Mouse (Mus musculus) forebrain, embryonic 12.5 days (tissue): ENCODE measurements around the gene Pcgf6. TPM values are rescaled to one million over a fixed set of nuclear protein-coding genes. Genes with fewer than 3 reads are reported as not detected.
A peak's percentile ranks its signal among the peaks of the same experiment; 100 is the strongest.

ENCODE experiments used
- ATAC-seq: fragments of 200-750 bp; cut with Nextera tagmentation; 2 replicates; pipeline ENCODE4 v1.8.0; 2017; ENCODE audit warnings: moderate TSS enrichment; ENCODE audit not compliant: low FRiP score
- H3K27ac ChIP-seq: fragments of 300-500 bp; sonication (generic); 2 replicates; pipeline ENCODE4 v1.5.1; 2016; ENCODE audit warnings: mild to moderate bottlenecking
- H3K27me3 ChIP-seq: fragments of 300-500 bp; sonication (generic); 2 replicates; pipeline ENCODE4 v1.6.1; 2016; ENCODE audit warnings: mild to moderate bottlenecking
- H3K36me3 ChIP-seq: fragments of 300-500 bp; sonication (generic); replicated peaks from 2 replicates; pipeline ENCODE4 v1.6.1; 2016; ENCODE audit warnings: mild to moderate bottlenecking
- H3K4me1 ChIP-seq: fragments of 300-500 bp; sonication (generic); 2 replicates; pipeline ENCODE4 v1.6.1; 2016
- H3K4me2 ChIP-seq: fragments of 300-500 bp; sonication (generic); 2 replicates; pipeline ENCODE4 v1.6.1; 2016; ENCODE audit warnings: mild to moderate bottlenecking, moderate library complexity
- H3K4me3 ChIP-seq: fragments of 300-500 bp; sonication (generic); replicated peaks from 2 replicates; pipeline ENCODE4 v1.5.1; 2016; ENCODE audit warnings: mild to moderate bottlenecking
- H3K9ac ChIP-seq: fragments of 300-500 bp; sonication (generic); 2 replicates; pipeline ENCODE4 v1.6.1; 2016; ENCODE audit warnings: mild to moderate bottlenecking
- H3K9me3 ChIP-seq: fragments of 300-500 bp; sonication (generic); 2 replicates; pipeline ENCODE4 v1.6.1; 2016
- WGBS: fragments of 180-500 bp; shearing (Covaris S2); methylation state at CpG from one replicate; pipeline ENCODE4 v1.1.7; 2016; 5-methylcytosine and 5-hydroxymethylcytosine counted together
- polyA plus RNA-seq: library from polyadenylated mRNA; unstranded; fragments of >200 nt; fragmentation: Nextera tagmentation; extraction: Ambion mirVana; gene quantifications from 2 replicates; pipeline ENCODE4 v1.2.1, GENCODE M21; 2016

Pcgf6 gene
- polyA plus RNA-seq, 1 experiment from 2014 or later = 33.4 TPM

DNA sequence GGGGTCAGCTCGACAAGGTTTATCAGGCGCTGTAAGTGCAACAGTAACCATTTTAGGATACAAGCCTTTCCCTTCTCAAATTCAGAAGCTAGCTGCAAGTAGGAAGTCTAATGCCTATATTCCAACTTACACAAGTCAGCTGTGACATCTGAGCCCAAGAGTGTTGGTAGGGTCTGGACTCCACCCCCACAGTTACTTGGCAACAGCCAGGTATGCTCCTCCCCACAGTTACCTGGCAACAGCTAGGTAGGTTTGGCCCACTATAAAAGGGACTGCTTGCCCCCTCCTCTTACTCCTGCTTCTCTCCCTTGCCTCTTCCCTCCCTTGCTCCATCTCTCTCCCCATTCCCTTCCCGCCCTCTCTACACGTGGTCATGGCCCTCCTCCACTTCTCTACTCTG lies 1.6 kb downstream of the Pcgf6 start:
- Histone ChIP-seq H3K4me3 (peak overlapping the region; percentile 83; the same call in 1 of the 2 replicates), H3K4me2 (peak overlapping the region; percentile 64), H3K4me1 (peaks cover 17% of the 10 kb centered on the region), H3K27me3 (no peaks in the 10 kb centered on the region), H3K9me3 (no peaks in the 10 kb centered on the region), H3K36me3 (peaks cover 31% of the 10 kb centered on the region), H3K9ac (peak overlapping the region; percentile 93; the same call in 1 of the 2 replicates), H3K27ac (no peak overlapping the region)
- no peak for ATAC-seq
- 68% methylated on average over 4 of the region's 4 CpGs for WGBS

DNA sequence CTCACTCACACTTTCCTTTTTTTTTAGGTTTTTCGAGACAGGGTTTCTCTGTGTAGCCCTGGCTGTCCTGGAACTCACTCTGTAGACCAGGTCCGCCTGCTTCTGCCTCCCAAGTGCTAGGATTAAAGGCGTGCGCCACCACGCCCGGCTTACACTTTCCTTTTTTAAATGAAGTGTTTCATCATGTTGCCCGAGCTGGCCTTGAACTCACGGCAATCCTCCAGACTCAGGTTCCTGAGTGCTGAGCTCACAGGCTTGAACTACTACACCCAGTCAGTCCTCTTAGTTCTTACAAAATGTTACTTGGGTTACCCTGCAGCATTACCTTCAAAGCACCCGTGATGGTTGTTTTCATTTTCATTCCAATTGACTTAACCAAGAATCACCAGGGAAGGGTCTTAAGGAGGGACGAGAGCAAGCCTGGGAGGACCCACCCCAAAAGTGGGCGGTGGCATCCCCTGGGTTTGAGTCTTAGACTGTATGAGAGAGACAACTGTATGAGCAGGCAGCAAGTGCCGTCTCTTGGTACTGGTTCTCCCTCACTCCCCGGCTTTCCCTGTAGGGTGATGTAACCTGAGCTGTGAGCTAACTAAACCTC lies 3.4 kb downstream of the Pcgf6 start:
- Histone ChIP-seq H3K4me1 (peaks cover 17% of the 10 kb centered on the region), H3K9me3 (no peaks in the 10 kb centered on the region), H3K4me3 (no peak overlapping the region), H3K27me3 (no peaks in the 10 kb centered on the region), H3K9ac (no peak overlapping the region), H3K4me2 (no peak overlapping the region), H3K27ac (no peak overlapping the region), H3K36me3 (peaks cover 34% of the 10 kb centered on the region)
- ATAC-seq = no peak
- 88% methylated on average over 13 of the region's 13 CpGs for WGBS

DNA sequence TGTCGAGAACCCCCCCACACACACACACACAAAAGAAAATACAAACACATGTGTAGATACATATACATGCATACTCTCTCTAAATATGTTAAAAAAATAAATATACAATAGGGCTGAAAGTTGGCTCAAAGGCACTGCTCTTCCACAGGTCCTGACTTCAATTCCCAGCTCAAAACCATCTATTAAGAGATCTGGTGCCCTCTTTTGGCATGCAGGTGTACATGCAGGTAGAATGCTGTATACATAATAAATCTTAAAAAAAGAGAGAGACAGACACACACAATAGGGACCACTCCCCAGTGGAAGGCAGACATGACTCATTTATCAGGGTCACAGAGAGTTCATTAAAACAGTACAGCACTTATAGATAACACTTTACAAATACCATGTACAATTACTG lies 4.4 kb downstream of the Pcgf6 start:
- H3K36me3 ChIP-seq = peaks cover 36% of the 10 kb centered on the region

DNA sequence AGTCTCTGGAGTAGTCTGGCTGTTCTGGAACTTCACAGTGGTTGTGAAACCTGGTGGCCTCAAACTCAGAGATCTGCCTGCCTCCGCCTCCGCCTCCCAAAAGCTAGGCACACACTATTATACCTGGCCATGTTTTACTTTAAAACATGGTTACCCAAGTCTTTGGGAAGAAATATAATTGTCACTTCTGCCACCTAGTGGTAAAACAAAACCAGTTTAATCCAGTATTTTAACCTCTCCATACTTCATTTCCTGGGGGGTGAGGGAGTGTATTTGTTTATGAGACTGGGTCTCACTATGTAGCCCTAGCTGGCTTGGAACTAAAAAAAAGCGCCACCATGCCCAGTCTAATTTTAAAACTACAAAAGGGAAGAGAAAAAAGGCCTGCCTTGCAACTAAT lies 7.1 kb downstream of the Pcgf6 start:
- no peak overlapping the region for H3K9ac ChIP-seq
- H3K27ac ChIP-seq = no peak overlapping the region
- no peaks in the 10 kb centered on the region for H3K9me3 ChIP-seq
- H3K27me3 ChIP-seq = no peaks in the 10 kb centered on the region
- H3K36me3 ChIP-seq = peaks cover 57% of the 10 kb centered on the region
- 86% methylated on average over 3 of the region's 3 CpGs for WGBS
- H3K4me1 ChIP-seq = no peaks in the 10 kb centered on the region
- ATAC-seq = no peak
- H3K4me2 ChIP-seq = no peak overlapping the region
- no peak overlapping the region for H3K4me3 ChIP-seq

More for the DNA sequence above, 4.4 kb downstream of the Pcgf6 start:
- Histone ChIP-seq H3K9ac (no peak overlapping the region), H3K27ac (no peak overlapping the region), H3K4me1 (peaks cover 17% of the 10 kb centered on the region), H3K9me3 (no peaks in the 10 kb centered on the region), H3K4me2 (no peak overlapping the region), H3K27me3 (no peaks in the 10 kb centered on the region), H3K4me3 (no peak overlapping the region)
- ATAC-seq = no peak
- WGBS = 95% methylated on average over 1 of the region's 1 CpGs

DNA sequence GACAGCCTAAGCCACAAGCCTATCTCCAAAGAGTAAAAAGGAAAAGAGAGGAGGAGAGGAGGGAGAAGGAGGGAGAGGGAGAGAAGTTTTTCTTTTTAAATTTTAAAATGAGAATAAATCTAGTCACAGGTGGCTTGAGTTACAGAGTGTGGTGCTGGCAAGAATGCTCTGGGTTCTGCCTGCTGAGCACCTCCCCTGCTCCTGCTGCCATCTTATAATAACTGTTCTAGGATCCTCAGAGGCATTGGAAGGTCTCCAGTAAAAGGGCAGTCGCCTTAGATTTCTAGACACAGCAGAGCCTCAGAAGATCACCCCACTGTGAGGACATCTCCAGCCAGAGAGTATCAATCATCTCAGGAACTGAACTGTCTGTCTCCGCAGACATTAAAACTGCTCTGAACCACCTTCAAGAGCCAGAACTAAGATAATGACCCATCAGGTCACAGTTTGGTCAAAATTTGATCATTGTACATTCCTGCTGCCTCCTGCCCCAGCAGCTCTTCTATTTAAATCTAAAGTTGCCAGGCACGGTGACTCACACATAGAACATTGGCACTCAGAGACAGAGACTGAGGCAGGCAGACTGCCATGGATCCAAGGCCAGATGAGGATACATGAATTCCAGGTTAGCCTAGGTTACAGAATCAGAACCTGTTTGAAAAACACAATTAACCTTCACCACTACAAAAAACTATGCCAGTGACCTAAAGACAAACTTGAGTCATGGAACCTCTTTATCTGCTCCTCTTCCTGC lies 9.8 kb downstream of the Pcgf6 start:
- WGBS = 92% methylated on average over 3 of the region's 3 CpGs
- H3K27ac ChIP-seq = no peak overlapping the region
- H3K9ac ChIP-seq = no peak overlapping the region
- no peaks in the 10 kb centered on the region for H3K4me1 ChIP-seq
- no peak for ATAC-seq
- H3K4me3 ChIP-seq = no peak overlapping the region
- peaks cover 54% of the 10 kb centered on the region for H3K36me3 ChIP-seq
- no peaks in the 10 kb centered on the region for H3K9me3 ChIP-seq
- H3K27me3 ChIP-seq = no peaks in the 10 kb centered on the region
- no peak overlapping the region for H3K4me2 ChIP-seq

DNA sequence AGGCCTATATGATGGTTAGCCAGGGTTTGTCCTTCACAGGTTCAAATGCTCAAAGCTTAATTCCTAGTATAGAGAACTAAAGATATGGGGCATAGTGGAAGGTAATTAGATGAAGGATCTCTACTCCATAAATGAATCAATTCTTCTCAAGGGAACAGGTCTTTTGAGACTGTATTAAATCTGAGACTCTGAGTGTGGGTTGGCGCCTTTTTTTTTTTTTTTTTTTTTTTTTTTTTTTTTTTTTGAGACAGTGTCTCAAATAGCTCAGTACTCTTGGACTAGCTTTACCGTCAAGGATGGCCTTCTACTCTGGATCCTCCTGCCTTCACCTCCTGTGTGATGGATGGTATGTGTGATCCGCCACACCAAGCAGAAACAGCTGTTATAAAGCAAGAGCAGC lies 14.1 kb downstream of the Pcgf6 start:
- no peak for ATAC-seq
- Histone ChIP-seq H3K36me3 (peaks cover 68% of the 10 kb centered on the region), H3K27ac (no peak overlapping the region), H3K9me3 (no peaks in the 10 kb centered on the region), H3K4me2 (no peak overlapping the region), H3K9ac (no peak overlapping the region), H3K27me3 (no peaks in the 10 kb centered on the region), H3K4me3 (no peak overlapping the region), H3K4me1 (no peaks in the 10 kb centered on the region)
- WGBS = 91% methylated on average over 3 of the region's 3 CpGs

DNA sequence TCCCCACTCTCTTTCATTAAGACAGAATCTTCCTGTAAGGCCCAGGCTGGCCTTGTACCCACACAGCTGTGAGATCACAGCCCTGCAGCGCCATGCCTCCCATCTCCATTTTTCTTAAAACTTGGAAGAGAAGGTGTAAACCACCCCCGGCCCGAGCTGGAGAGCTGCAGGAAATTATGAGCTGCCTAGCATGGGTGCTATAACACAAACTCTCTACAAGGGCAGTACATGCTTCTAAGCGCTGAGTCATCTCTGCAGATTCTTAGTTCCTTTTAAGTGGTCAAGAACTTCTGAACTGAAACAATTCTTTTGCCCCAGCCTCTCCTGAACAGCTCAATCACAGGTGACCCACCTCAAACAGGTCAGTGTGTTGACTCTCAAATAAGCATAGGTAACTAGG lies 15.8 kb downstream of the Pcgf6 start:
- no peak overlapping the region for H3K9ac ChIP-seq
- H3K27ac ChIP-seq = no peak overlapping the region
- 93% methylated on average over 4 of the region's 4 CpGs for WGBS
- no peaks in the 10 kb centered on the region; the same call in 1 of the 2 replicates for H3K4me1 ChIP-seq
- no peak overlapping the region for H3K4me3 ChIP-seq
- H3K4me2 ChIP-seq = no peak overlapping the region
- no peaks in the 10 kb centered on the region for H3K9me3 ChIP-seq
- ATAC-seq = no peak
- H3K27me3 ChIP-seq = no peaks in the 10 kb centered on the region
- peaks cover 56% of the 10 kb centered on the region for H3K36me3 ChIP-seq

DNA sequence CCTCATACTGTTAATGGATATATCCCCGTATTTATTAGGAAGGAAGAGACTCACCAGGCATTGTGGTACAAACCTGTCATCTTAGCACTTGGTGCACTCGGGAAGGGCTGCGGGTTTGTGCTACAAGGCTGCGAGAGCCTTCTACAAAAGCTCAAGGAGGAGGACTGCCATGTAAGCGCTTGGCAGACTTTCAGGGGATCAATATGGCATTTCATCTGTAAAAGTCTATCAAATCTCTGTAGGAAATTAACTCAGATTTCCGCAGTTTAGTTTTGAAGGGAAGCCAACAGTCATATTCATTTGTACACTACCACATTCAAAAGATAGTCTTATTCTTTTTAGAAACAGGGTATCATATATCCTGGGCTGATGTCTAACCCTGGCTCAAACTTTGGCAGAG lies 18.9 kb downstream of the Pcgf6 start:
- 95% methylated on average over 6 of the region's 6 CpGs for WGBS
- no peak overlapping the region for H3K4me3 ChIP-seq
- ATAC-seq = no peak
- H3K4me2 ChIP-seq = no peak overlapping the region
- no peaks in the 10 kb centered on the region; the same call in 1 of the 2 replicates for H3K4me1 ChIP-seq
- H3K9ac ChIP-seq = no peak overlapping the region
- no peak overlapping the region for H3K27ac ChIP-seq
- H3K27me3 ChIP-seq = no peaks in the 10 kb centered on the region
- H3K9me3 ChIP-seq = no peaks in the 10 kb centered on the region
- peaks cover 34% of the 10 kb centered on the region for H3K36me3 ChIP-seq

DNA sequence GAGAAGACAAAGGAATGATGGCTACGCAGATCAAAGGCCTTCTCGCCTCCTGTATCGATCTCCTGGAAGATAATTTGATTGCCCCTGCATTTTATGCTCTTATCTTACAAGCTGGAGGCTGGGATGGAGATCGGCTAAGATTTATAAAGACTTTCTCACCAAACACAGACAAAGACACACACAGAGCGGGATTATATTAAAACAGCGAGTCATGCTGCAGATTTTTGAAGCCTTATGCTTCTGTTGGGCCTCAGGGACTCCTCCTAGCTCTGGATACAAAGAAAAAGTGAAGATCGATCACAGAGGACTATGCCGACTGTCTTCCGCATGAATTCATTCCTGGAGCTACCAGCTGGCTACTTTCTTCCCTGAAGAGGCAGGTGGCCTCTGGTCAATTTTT lies 20.9 kb downstream of the Pcgf6 start:
- WGBS = 73% methylated on average over 9 of the region's 9 CpGs
- Histone ChIP-seq H3K4me2 (no peak overlapping the region), H3K9me3 (no peaks in the 10 kb centered on the region), H3K27me3 (no peaks in the 10 kb centered on the region), H3K36me3 (peaks cover 24% of the 10 kb centered on the region), H3K4me3 (no peak overlapping the region), H3K4me1 (no peaks in the 10 kb centered on the region; the same call in 1 of the 2 replicates), H3K27ac (0 out of 2 replicates have a peak overlapping the region, but pooled peaks have one; percentile 0), H3K9ac (no peak overlapping the region)
- ATAC-seq = no peak

DNA sequence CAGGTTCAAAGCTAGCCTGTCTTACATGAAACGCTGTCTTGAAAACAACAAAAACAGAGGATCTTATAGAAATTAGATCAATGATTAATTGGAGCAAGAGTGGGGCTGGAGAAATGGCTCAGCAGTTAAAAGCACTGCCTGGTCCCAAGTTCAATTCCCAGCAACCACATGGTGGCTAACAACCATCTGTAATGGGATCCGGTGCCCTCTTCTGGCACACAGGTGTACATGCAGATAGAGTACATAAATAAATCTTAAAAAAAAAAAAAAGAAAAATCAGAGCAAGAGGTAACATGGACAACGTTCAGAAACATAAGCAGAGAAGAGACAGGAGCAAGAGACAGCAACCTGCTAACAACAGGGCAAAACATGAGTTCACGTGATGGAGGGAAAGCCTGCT lies 24.2 kb downstream of the Pcgf6 start:
- ATAC-seq = no peak
- H3K4me3 ChIP-seq = no peak overlapping the region
- no peaks in the 10 kb centered on the region for H3K9me3 ChIP-seq
- no peaks in the 10 kb centered on the region; the same call in 1 of the 2 replicates for H3K4me1 ChIP-seq
- no peaks in the 10 kb centered on the region for H3K27me3 ChIP-seq
- H3K9ac ChIP-seq = no peak overlapping the region
- no peak overlapping the region for H3K4me2 ChIP-seq
- no peak overlapping the region for H3K27ac ChIP-seq
- H3K36me3 ChIP-seq = peaks cover 27% of the 10 kb centered on the region
- WGBS = 89% methylated on average over 4 of the region's 4 CpGs

DNA sequence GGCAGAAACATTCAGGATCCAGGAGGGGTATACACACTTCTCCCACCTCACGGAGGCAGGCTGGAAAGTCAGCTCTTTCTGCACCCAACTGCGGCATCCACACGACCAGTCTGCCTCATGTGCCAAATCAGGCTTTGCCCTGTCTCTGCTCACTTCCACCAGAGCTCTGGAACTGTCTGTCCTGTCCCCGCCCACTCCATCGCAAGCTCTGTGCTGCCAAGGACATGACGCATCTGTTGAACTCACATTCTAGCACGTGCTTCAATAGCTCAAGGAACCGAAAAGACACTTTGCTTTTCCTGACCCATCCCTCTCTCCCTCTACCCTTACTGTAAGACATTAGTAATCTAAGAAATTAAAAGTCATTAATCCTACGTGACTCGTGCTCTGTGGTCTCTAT lies 25.8 kb downstream of the Pcgf6 start:
- H3K4me2 ChIP-seq = no peak overlapping the region
- no peaks in the 10 kb centered on the region for H3K27me3 ChIP-seq
- ATAC-seq = no peak
- H3K27ac ChIP-seq = no peak overlapping the region
- H3K4me3 ChIP-seq = no peak overlapping the region
- H3K9ac ChIP-seq = no peak overlapping the region
- no peaks in the 10 kb centered on the region for H3K9me3 ChIP-seq
- WGBS = 90% methylated on average over 10 of the region's 10 CpGs
- peaks cover 27% of the 10 kb centered on the region for H3K36me3 ChIP-seq
- H3K4me1 ChIP-seq = no peaks in the 10 kb centered on the region

DNA sequence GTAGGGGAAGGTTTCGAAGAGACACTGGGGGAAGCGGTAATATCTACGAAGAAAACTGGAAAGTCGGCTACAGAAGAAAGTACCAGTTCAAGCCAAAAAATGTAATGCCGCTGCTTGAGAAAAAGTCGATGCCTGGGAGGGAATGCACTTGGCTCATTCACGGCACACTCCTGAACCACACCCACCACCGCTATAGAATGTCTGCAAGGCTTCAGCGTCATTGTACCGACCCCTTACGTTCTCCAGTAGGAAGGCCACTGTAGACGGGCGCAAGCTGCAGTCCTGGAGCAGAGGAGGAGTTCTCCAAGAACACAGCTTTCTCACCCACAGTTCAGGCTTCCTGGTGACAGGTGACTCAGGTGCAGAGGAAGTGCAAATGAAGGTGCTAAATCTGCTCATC lies 27.2 kb downstream of the Pcgf6 start:
- Histone ChIP-seq H3K4me1 (peaks cover 9% of the 10 kb centered on the region; the same call in 1 of the 2 replicates), H3K27ac (no peak overlapping the region), H3K9ac (no peak overlapping the region), H3K27me3 (no peaks in the 10 kb centered on the region), H3K36me3 (peaks cover 27% of the 10 kb centered on the region), H3K4me2 (no peak overlapping the region), H3K4me3 (no peak overlapping the region), H3K9me3 (no peaks in the 10 kb centered on the region)
- no peak for ATAC-seq
- 89% methylated on average over 13 of the region's 13 CpGs for WGBS

DNA sequence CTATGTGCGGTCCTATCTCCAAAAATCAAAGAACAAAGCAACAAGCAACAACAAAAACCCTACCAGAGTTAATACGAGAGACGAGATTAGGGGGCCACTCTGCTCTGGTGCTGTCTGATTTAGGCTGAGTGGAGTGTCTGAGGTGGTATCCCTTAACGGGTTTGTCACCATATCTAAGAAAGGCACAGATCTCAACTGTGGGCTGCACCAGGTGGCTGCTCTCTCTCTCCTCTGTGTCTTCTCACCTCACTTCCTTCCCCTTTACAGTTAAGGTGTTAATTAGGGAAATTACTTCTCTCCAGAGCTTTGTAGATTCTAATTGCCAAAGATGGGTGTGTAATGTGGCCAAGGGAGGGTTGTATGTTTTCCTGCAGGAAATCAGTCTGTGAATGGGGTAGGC lies 28.0 kb downstream of the Pcgf6 start:
- WGBS = 84% methylated on average over 4 of the region's 4 CpGs
- H3K27ac ChIP-seq = no peak overlapping the region
- H3K9me3 ChIP-seq = no peaks in the 10 kb centered on the region
- H3K4me2 ChIP-seq = no peak overlapping the region
- no peak overlapping the region for H3K9ac ChIP-seq
- no peak overlapping the region for H3K4me3 ChIP-seq
- peaks cover 27% of the 10 kb centered on the region for H3K36me3 ChIP-seq
- ATAC-seq = no peak
- peaks cover 5% of the 10 kb centered on the region for H3K27me3 ChIP-seq
- H3K4me1 ChIP-seq = peaks cover 9% of the 10 kb centered on the region; the same call in 1 of the 2 replicates
